Mouse (Mus musculus): ENCODE measurements around the gene Tnpo1. TPM values are rescaled to one million over a fixed set of nuclear protein-coding genes. Genes with fewer than 3 reads are reported as not detected.
A peak's percentile ranks its signal among the peaks of the same experiment; 100 is the strongest.

Gene Tnpo1
- polyA plus RNA-seq, 1 experiment from 2014 or later, result 41.1 TPM

DNA sequence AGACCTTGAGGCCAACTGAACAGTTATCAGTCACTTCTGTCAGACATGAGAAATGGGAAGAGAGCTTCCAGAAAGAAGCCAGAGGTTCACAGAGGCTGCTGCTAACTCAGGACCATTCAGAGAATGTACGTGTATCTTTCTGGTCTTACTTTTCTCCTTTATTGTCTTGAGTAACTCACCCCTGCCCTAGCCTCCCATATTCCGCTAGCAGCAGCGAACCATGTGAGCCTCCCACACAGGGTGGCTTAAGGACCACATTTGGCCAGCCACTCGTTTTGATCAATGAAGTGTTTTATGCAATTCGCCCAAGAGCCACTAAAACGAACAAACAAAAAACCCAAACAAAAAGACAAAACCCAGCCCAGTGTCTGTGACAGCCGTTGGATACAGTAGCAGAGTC lies 25.8 kb upstream of the Tnpo1 start:
- H3K9ac ChIP-seq (replicated peaks), result no peak overlapping the region
- no peak overlapping the region for H3K4me3 ChIP-seq (replicated peaks)
- no peaks in the 10 kb centered on the region for H3K4me1 ChIP-seq
- H3K27me3 ChIP-seq (replicated peaks), result no peaks in the 10 kb centered on the region
- H3K27ac ChIP-seq (replicated peaks), result no peak overlapping the region
- H3K9me3 ChIP-seq (replicated peaks), result no peaks in the 10 kb centered on the region
- H3K4me2 ChIP-seq, result no peak overlapping the region
- H3K36me3 ChIP-seq, result no peaks in the 10 kb centered on the region
- 67% methylated on average over 7 of the region's 7 CpGs for WGBS
- no peak for ATAC-seq (ENCODE audit: low FRiP score)

- Histone ChIP-seq H3K4me2 (no peak overlapping the region), H3K4me1 (no peaks in the 10 kb centered on the region), H3K36me3 (no peaks in the 10 kb centered on the region), H3K27me3 (replicated peaks) (no peaks in the 10 kb centered on the region), H3K4me3 (replicated peaks) (no peak overlapping the region), H3K9me3 (replicated peaks) (no peaks in the 10 kb centered on the region), H3K27ac (replicated peaks) (no peak overlapping the region), H3K9ac (replicated peaks) (no peak overlapping the region)
- WGBS, result 80% methylated on average over 4 of the region's 4 CpGs
- no peak for ATAC-seq (ENCODE audit: low FRiP score)
Measured at GRCm38 (mm10) chr13:98948146-98948545, 22.0 kb upstream of the Tnpo1 start.

- H3K36me3 ChIP-seq, result no peaks in the 10 kb centered on the region
- H3K27me3 ChIP-seq (replicated peaks), result no peaks in the 10 kb centered on the region
- no peak for ATAC-seq (ENCODE audit: low FRiP score)
- H3K9me3 ChIP-seq (replicated peaks), result no peaks in the 10 kb centered on the region
- H3K4me1 ChIP-seq, result no peaks in the 10 kb centered on the region
- no peak overlapping the region for H3K4me3 ChIP-seq (replicated peaks)
- WGBS, result 84% methylated on average over 7 of the region's 7 CpGs
- no peak overlapping the region for H3K9ac ChIP-seq (replicated peaks)
- H3K27ac ChIP-seq (replicated peaks), result no peak overlapping the region
- no peak overlapping the region for H3K4me2 ChIP-seq
Measured at GRCm38 (mm10) chr13:98946434-98946833, 20.2 kb upstream of the Tnpo1 start.

DNA sequence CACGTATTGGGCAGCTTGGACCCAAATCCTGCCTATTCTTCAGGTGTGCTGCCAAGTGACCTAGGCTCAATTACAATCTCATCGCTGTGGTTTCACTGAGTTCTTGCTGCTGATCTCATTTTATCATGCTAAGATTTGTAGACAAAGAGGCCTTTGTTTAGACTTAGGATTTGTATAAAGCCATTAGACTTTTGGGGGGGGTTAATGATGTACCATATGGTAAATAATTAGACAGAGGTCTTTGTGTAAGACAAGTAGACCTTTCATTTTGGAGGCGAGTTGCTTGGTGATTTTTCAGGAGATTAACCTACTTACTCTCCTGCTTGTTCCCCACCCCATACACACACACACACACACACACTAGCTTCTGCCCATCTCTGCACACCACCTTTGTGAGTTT lies 19.7 kb upstream of the Tnpo1 start:
- H3K4me1 ChIP-seq, result no peaks in the 10 kb centered on the region
- no peaks in the 10 kb centered on the region for H3K36me3 ChIP-seq
- no peaks in the 10 kb centered on the region for H3K9me3 ChIP-seq (replicated peaks)
- 24% methylated on average over 3 of the region's 3 CpGs for WGBS
- H3K27me3 ChIP-seq (replicated peaks), result no peaks in the 10 kb centered on the region
- no peak overlapping the region for H3K4me2 ChIP-seq
- H3K27ac ChIP-seq (replicated peaks), result no peak overlapping the region
- ATAC-seq (ENCODE audit: low FRiP score), result no peak
- no peak overlapping the region for H3K4me3 ChIP-seq (replicated peaks)
- no peak overlapping the region for H3K9ac ChIP-seq (replicated peaks)

- H3K4me2 ChIP-seq, result no peak overlapping the region
- no peaks in the 10 kb centered on the region for H3K27me3 ChIP-seq (replicated peaks)
- H3K9me3 ChIP-seq (replicated peaks), result no peaks in the 10 kb centered on the region
- ATAC-seq (ENCODE audit: low FRiP score), result no peak
- no peak overlapping the region for H3K4me3 ChIP-seq (replicated peaks)
- no peaks in the 10 kb centered on the region for H3K36me3 ChIP-seq
- 93% methylated on average over 4 of the region's 4 CpGs for whole genome bisulfite sequencing
- no peaks in the 10 kb centered on the region for H3K4me1 ChIP-seq
- H3K27ac ChIP-seq (replicated peaks), result no peak overlapping the region
- no peak overlapping the region for H3K9ac ChIP-seq (replicated peaks)
Measured at GRCm38 (mm10) chr13:98945381-98945780, 19.2 kb upstream of the Tnpo1 start.

- no peak overlapping the region for H3K4me2 ChIP-seq
- no peaks in the 10 kb centered on the region for H3K36me3 ChIP-seq
- H3K9ac ChIP-seq (replicated peaks), result no peak overlapping the region
- no peaks in the 10 kb centered on the region for H3K4me1 ChIP-seq
- H3K27me3 ChIP-seq (replicated peaks), result no peaks in the 10 kb centered on the region
- H3K27ac ChIP-seq (replicated peaks), result no peak overlapping the region
- H3K4me3 ChIP-seq (replicated peaks), result no peak overlapping the region
- ATAC-seq (ENCODE audit: low FRiP score), result no peak
- no peaks in the 10 kb centered on the region for H3K9me3 ChIP-seq (replicated peaks)
- WGBS, result 56% methylated on average over 7 of the region's 7 CpGs
Measured at GRCm38 (mm10) chr13:98944620-98945081, 18.5 kb upstream of the Tnpo1 start.

DNA sequence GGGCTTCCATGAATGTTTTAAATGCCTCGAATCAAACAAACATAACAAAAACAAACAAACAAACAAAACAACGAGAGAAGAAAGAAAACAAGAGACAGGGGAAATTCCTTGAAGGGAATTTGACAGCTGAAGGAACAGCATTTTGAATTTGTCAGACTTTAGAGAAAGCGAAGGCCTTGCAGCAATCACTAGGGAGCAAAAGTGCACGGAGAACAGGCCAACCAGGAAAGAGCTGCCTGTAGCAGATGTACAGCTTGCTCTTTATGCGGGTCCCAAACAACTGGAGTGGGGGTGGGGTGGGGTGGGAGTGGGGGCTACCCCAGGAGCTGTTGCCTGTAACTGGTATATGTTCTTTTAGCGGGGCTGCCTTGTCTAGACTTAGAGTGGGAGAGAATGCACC lies 16.2 kb upstream of the Tnpo1 start:
- Histone ChIP-seq H3K27ac (replicated peaks) (no peak overlapping the region), H3K36me3 (no peaks in the 10 kb centered on the region), H3K27me3 (replicated peaks) (no peaks in the 10 kb centered on the region), H3K9me3 (replicated peaks) (no peaks in the 10 kb centered on the region), H3K4me2 (no peak overlapping the region), H3K4me3 (replicated peaks) (no peak overlapping the region), H3K9ac (replicated peaks) (no peak overlapping the region), H3K4me1 (no peaks in the 10 kb centered on the region)
- 64% methylated on average over 6 of the region's 6 CpGs for WGBS
- no peak for ATAC-seq (ENCODE audit: low FRiP score)

DNA sequence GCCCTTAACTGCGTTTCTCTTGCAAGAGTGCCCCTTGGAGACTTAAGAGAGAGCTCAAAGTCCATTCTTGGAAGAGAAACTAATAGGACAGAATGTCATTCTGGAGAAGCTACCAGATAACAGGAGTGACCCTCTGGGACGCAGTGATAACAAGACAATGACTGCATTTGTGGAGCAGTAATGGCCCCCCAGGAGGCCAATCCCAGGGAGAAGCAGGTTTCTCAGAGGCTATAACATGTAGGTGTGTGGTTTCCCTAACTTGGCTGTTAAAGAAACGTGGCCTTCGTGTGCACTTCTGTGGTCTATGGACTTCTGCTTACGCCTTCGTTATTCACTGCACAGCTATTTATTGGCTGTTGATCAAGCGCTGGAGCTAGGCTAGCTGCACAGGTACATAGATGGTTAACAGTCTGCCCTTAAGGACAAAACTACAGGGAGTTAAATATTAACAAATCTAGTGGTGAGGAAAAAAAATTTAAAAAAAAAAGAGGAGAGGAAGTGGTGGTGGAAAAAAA lies 15.7 kb upstream of the Tnpo1 start:
- H3K4me1 ChIP-seq, result no peaks in the 10 kb centered on the region
- H3K9ac ChIP-seq (replicated peaks), result no peak overlapping the region
- ATAC-seq (ENCODE audit: low FRiP score), result no peak
- H3K36me3 ChIP-seq, result no peaks in the 10 kb centered on the region
- no peak overlapping the region for H3K4me3 ChIP-seq (replicated peaks)
- H3K9me3 ChIP-seq (replicated peaks), result no peaks in the 10 kb centered on the region
- H3K27me3 ChIP-seq (replicated peaks), result no peaks in the 10 kb centered on the region
- no peak overlapping the region for H3K27ac ChIP-seq (replicated peaks)
- 75% methylated on average over 7 of the region's 7 CpGs for WGBS
- no peak overlapping the region for H3K4me2 ChIP-seq

GRCm38 (mm10) chr13:98937108-98937507 lies 10.9 kb upstream of the Tnpo1 start:
- no peak overlapping the region for H3K9ac ChIP-seq (replicated peaks)
- H3K4me2 ChIP-seq, result no peak overlapping the region
- no peaks in the 10 kb centered on the region for H3K4me1 ChIP-seq
- ATAC-seq (ENCODE audit: low FRiP score), result no peak
- no peak overlapping the region for H3K27ac ChIP-seq (replicated peaks)
- no peaks in the 10 kb centered on the region for H3K36me3 ChIP-seq
- no peak overlapping the region for H3K4me3 ChIP-seq (replicated peaks)
- WGBS, result 88% methylated on average over 6 of the region's 6 CpGs
- H3K27me3 ChIP-seq (replicated peaks), result no peaks in the 10 kb centered on the region
- no peaks in the 10 kb centered on the region for H3K9me3 ChIP-seq (replicated peaks)

DNA sequence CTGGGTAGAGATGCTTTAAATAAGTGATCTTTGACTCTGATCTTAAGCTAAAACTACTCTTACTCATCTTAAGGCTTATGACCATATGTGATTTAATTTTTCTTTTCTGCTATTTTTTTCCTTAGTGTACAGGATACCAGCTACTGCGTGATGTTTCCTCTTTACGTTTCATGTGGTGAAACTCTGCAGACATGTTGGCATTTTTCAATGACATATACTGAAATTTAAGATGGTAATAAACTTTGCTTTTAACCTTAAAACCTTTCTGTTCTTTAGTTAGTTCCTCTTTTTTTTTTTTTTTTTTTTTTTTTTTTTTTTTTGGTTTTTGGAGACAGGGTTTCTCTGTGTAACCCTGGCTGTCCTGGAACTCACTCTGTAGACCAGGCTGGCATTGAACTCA lies 2.7 kb upstream of the Tnpo1 start:
- no peaks in the 10 kb centered on the region for H3K27me3 ChIP-seq (replicated peaks)
- H3K4me3 ChIP-seq (replicated peaks), result no peak overlapping the region
- no peaks in the 10 kb centered on the region for H3K9me3 ChIP-seq (replicated peaks)
- H3K27ac ChIP-seq (replicated peaks), result no peak overlapping the region
- 94% methylated on average over 2 of the region's 2 CpGs for WGBS
- ATAC-seq (ENCODE audit: low FRiP score), result no peak
- no peak overlapping the region for H3K4me2 ChIP-seq
- H3K9ac ChIP-seq (replicated peaks), result no peak overlapping the region
- peaks cover 9% of the 10 kb centered on the region for H3K4me1 ChIP-seq
- no peaks in the 10 kb centered on the region for H3K36me3 ChIP-seq

DNA sequence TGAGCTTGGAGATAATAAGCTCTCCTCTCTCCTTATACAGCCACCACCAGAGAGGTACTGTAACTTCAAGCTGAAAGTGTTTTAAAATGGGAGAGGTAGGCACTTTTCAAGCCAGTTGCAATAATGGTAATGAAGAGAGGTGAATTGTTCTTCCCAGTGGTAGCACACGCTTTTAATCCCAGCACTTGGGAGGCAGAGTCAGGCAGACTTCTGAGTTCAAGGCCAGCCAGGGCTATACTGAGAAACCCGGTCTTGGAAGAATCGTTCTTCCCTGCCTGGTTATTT lies 716 bp upstream of the Tnpo1 start:
- peak overlapping the region; percentile 96 for H3K4me3 ChIP-seq (replicated peaks)
- peak overlapping the region; percentile 99 for H3K27ac ChIP-seq (replicated peaks)
- peaks cover 26% of the 10 kb centered on the region for H3K4me1 ChIP-seq
- 69% methylated on average over 3 of the region's 3 CpGs for WGBS
- H3K27me3 ChIP-seq (replicated peaks), result no peaks in the 10 kb centered on the region
- no peaks in the 10 kb centered on the region for H3K9me3 ChIP-seq (replicated peaks)
- peak overlapping the region; percentile 100; the same call in 1 of the 2 replicates for H3K9ac ChIP-seq (replicated peaks)
- peak overlapping the region; percentile 75 for H3K4me2 ChIP-seq
- ATAC-seq (ENCODE audit: low FRiP score), result no peak
- no peaks in the 10 kb centered on the region for H3K36me3 ChIP-seq

- peak overlapping the region; percentile 100 for H3K9ac ChIP-seq (replicated peaks)
- H3K4me3 ChIP-seq (replicated peaks), result peak overlapping the region; percentile 96
- no peaks in the 10 kb centered on the region for H3K9me3 ChIP-seq (replicated peaks)
- H3K4me2 ChIP-seq, result peak overlapping the region; percentile 75
- peak; percentile 72 for ATAC-seq (ENCODE audit: low FRiP score)
- H3K27ac ChIP-seq (replicated peaks), result peak overlapping the region; percentile 99
- no peaks in the 10 kb centered on the region for H3K27me3 ChIP-seq (replicated peaks)
- no peaks in the 10 kb centered on the region for H3K36me3 ChIP-seq
- under 1% methylated on average over 50 of the region's 66 CpGs for WGBS
- peaks cover 37% of the 10 kb centered on the region for H3K4me1 ChIP-seq
Measured at GRCm38 (mm10) chr13:98925486-98926212, 535 bp downstream of the Tnpo1 start.

All from neural tube, embryonic 15.5 days (tissue).